In the genomic region with DNA sequence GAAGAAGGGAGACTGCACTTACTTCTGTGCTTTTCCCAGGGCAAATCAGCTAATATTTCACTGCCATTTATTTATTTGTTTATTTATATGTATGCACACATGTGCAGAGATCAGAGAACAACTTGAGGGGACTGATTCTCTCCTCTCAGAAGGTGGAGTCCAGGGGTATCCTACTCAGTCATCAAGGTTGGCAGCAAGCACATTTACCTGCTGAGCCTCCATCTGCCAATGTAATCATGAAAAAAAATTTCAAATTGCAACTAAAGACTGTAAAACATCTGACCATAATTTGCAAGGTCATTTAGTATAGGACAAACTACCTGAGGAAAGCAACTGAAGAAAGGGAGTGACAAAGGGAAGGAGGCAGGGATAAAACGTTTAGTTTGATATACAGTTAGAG, we compare ENCODE assay signal across 16 mouse cellular contexts.
"Had no signal": no experiment of that assay in that cellular context is flagged by ENCODE, and none has a peak within 500 bp of the region (broad histone marks: within the 10 kb centered on the region; RNA-seq: fewer than 3 reads in every experiment).

No protein-coding gene starts in this region.

- ATAC-seq: inflammation-experienced regulatory T-cells, adult 6 months; intestine, embryonic 15.5 days; intestine, postnatal 0 days had no signal

- DNase-seq: gastrocnemius, adult 2 months; gastrocnemius, postnatal 10 days; gastrocnemius, postnatal 25 days; heart, adult 18-20 months; heart, postnatal 10 days; heart, postnatal 4 days; kidney, adult 18-20 months; kidney, adult 8-10 months; kidney, postnatal 10 days; kidney, postnatal 25 days; kidney, postnatal 4 days; liver; liver, embryonic 13.5 days had no signal
